In genomic region chr14:12837902-12838301, GRCm38 (mm10) we compare ENCODE assay signal across 24 mouse cellular contexts. TPM values are rescaled to one million over a fixed set of nuclear protein-coding genes. Genes with fewer than 3 reads are reported as not detected.
"Had no signal": no experiment of that assay in that cellular context is flagged by ENCODE, and none has a peak within 500 bp of the region (broad histone marks: within the 10 kb centered on the region; RNA-seq: fewer than 3 reads in every experiment).

No protein-coding gene starts in this region.

- H3K4me1 ChIP-seq: kidney, embryonic 15.5 days; limb, embryonic 12.5 days; limb, embryonic 15.5 days; megakaryocyte, embryonic 14.5 days; neural tube, embryonic 13.5 days had no signal

- DNase-seq: kidney, postnatal 10 days; kidney, postnatal 36 days; layer of hippocampus, postnatal 36 days; left cerebral cortex, postnatal 4 days; liver, postnatal 0 days; lung, embryonic 14.5 days; thymus, adult 18-20 months; thymus, postnatal 36 days had no signal

- H3K27me3 ChIP-seq: kidney, embryonic 15.5 days; limb, embryonic 12.5 days; limb, embryonic 15.5 days; megakaryocyte, embryonic 14.5 days; midbrain, embryonic 13.5 days; neural tube, embryonic 13.5 days had no signal

- H3K4me2 ChIP-seq: kidney, embryonic 15.5 days; limb, embryonic 12.5 days; limb, embryonic 15.5 days; liver, embryonic 11.5 days; lung, embryonic 14.5 days; midbrain, embryonic 13.5 days; neural tube, embryonic 13.5 days had no signal

- H3K36me3 ChIP-seq: kidney, embryonic 15.5 days; limb, embryonic 12.5 days; limb, embryonic 15.5 days; midbrain, embryonic 10.5 days; midbrain, embryonic 13.5 days; neural tube, embryonic 13.5 days had no signal

- H3K9ac ChIP-seq: kidney, embryonic 15.5 days; limb, embryonic 12.5 days; limb, embryonic 15.5 days; liver, embryonic 14.5 days; liver, postnatal 0 days; lung, embryonic 14.5 days; midbrain, embryonic 13.5 days; neural tube, embryonic 13.5 days had no signal

- ATAC-seq: liver, postnatal 0 days; lung, postnatal 0 days; midbrain, embryonic 13.5 days; midbrain, embryonic 16.5 days had no signal

- H3K4me3 ChIP-seq: kidney, embryonic 15.5 days; left cerebral cortex, adult 2 months; limb, embryonic 12.5 days; limb, embryonic 15.5 days; megakaryocyte, embryonic 14.5 days; midbrain, embryonic 10.5 days; midbrain, embryonic 13.5 days; myocyte; neural tube, embryonic 13.5 days had no signal

- H3K9me3 ChIP-seq: kidney, embryonic 15.5 days; limb, embryonic 12.5 days; limb, embryonic 15.5 days; megakaryocyte, embryonic 14.5 days; midbrain, embryonic 10.5 days; midbrain, embryonic 13.5 days; neural tube, embryonic 13.5 days had no signal

- H3K27ac ChIP-seq: kidney, embryonic 15.5 days; left cerebral cortex, adult 2 months; limb, embryonic 12.5 days; limb, embryonic 15.5 days; liver, embryonic 14.5 days; macrophage; midbrain, embryonic 10.5 days; midbrain, embryonic 13.5 days; neural tube, embryonic 13.5 days had no signal

RNA-seq across cellular contexts. Expression of gene Cadps, which starts 15.0 kb away (rescaled TPM):
- total RNA-seq: monocyte, adult 5-6 weeks; neutrophil, adult 5-6 weeks had no signal
- polyA plus RNA-seq: liver, postnatal 0 days; macrophage; myocyte had no signal
